Mouse (Mus musculus): ENCODE measurements around the gene Cacng7.
"Not testable (repeated sequence)": the region's sequence is repeated elsewhere in the genome, so short reads cannot be mapped to it uniquely, and the experiment has no call there.

Gene Cacng7

GRCm38 (mm10) chr7:3332619-3333521 lies at the start of gene Cacng7:
Cacng7 (plus strand) TSS chr7:3332955.
- peak; percentile 34 to 55 for DNase-seq (ENCODE audit: low spot score in 2 of 2)

- no peak for DNase-seq (ENCODE audit: low spot score in 2 of 2)
Measured at GRCm38 (mm10) chr7:3283081-3283875, 49.5 kb upstream of the Cacng7 start.

DNA sequence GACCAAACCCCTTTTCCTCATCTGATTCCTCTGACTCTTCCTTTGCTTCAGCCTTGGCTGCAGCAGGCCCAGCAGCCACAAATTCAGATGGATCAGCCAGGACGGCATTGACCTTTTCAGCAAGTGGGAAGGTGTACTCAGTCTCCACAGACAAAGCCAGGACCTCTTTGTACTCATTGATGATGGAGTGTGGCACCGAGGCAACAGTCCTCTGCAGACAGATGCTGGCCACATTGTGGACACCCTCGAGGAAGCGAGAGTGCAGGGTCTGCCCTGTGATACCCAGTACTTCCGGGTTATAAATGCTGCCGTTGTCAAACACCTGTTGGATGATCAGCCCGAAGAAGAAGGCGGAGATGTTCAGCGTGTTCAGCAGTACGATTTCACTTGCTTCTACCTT lies 48.2 kb upstream of the Cacng7 start:
- no peak for DNase-seq (ENCODE audit: low spot score in 2 of 2)

- no peak for DNase-seq (ENCODE audit: low spot score in 2 of 2)
Measured at GRCm38 (mm10) chr7:3286036-3286435, 46.7 kb upstream of the Cacng7 start.

GRCm38 (mm10) chr7:3287186-3287585 lies 45.6 kb upstream of the Cacng7 start:
- DNase-seq (ENCODE audit: low spot score in 2 of 2): no peak

GRCm38 (mm10) chr7:3288976-3289970 lies 43.5 kb upstream of the Cacng7 start, which contains the start of the genes Myadm and Prkcg:
Myadm (plus strand) TSS chr7:3289080.
Prkcg (plus strand) TSS chr7:3289179.
- peak in 1 of 2 experiments; percentile 70 for DNase-seq (ENCODE audit: low spot score in 2 of 2)

- DNase-seq (ENCODE audit: low spot score in 2 of 2): peak; percentile 90 to 93
Measured at GRCm38 (mm10) chr7:3290257-3291033, 42.3 kb upstream of the Cacng7 start.

DNA sequence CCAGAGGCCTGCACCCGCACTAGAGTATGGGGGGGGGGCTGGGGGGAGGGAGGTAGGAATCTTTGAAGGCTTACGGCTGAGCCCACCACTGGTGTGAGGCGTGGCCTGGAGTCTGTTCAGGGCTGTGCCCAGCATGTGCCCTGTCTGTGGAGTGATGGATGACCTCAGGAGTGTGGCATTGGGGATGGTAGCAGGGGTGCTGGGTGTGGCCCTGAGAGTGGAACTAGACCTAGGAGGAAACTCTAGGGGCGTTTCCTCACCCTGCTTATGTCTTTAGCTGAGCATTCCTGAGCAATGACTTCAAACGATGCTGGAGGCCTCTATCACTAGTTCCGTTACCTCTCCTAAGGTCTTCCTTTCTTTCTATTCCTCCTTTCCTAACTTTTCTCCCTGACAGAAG lies 41.6 kb upstream of the Cacng7 start:
- DNase-seq (ENCODE audit: low spot score in 2 of 2): no peak

GRCm38 (mm10) chr7:3291764-3292163 lies 41.0 kb upstream of the Cacng7 start:
- DNase-seq (ENCODE audit: low spot score in 2 of 2): no peak

- not testable (repeated sequence) for DNase-seq (ENCODE audit: low spot score in 2 of 2)
Measured at GRCm38 (mm10) chr7:3292271-3292670, 40.5 kb upstream of the Cacng7 start.

- peak in 1 of 2 experiments; percentile 59 for DNase-seq (ENCODE audit: low spot score in 2 of 2)
Measured at GRCm38 (mm10) chr7:3292791-3293190, 40.0 kb upstream of the Cacng7 start.

- DNase-seq (ENCODE audit: low spot score in 2 of 2): no peak
Measured at GRCm38 (mm10) chr7:3294794-3295193, 38.0 kb upstream of the Cacng7 start.

GRCm38 (mm10) chr7:3295321-3296110 lies 37.2 kb upstream of the Cacng7 start:
- DNase-seq (ENCODE audit: low spot score in 2 of 2): no peak

DNA sequence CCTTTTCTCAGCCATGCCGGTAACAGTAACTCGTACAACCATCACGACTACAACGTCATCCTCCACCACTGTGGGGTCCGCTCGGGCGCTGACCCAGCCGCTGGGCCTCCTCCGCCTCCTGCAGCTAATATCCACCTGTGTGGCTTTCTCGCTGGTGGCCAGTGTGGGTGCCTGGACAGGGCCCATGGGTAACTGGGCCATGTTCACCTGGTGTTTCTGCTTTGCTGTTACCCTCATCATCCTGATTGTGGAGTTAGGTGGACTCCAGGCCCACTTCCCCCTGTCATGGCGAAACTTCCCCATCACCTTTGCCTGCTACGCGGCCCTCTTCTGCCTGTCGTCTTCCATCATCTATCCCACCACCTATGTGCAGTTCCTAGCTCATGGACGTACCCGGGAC lies 36.0 kb upstream of the Cacng7 start:
- DNase-seq (ENCODE audit: low spot score in 2 of 2): no peak

- no peak for DNase-seq (ENCODE audit: low spot score in 2 of 2)
Measured at GRCm38 (mm10) chr7:3299941-3300617, 32.7 kb upstream of the Cacng7 start.

DNA sequence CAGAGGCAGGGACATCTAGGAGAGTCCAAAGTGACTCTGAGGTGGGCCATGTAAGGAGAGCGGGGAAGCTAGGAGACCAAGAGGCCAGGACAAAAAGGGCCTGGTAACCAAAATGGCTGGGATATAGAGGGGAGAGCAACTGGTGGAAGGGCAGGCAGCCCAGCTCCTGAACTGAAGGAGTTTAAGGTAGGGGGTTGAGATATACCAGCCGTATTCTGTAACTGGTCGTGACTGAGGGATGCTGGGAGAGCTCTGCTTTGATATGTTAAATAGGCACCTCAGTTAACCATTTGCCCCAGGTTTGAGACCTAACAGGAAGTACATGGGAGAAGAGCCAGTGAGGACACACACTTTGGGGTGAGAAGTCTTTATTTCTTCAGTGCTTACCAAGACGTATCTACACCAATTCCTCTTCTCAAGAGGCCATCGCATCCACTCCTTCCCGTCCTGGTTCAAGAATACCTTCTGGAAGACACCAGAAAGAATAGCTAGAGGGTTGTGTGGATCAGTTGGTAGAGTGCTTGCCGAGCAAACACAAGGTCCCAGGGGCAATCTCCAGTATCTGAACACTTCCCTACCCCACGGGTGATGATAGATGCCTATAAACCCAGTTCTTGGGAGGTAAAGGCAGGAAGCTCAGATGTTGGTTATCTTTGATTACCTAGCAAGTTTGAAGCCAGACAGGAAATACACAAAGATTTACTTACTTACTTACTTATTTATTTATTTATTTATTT lies 31.7 kb upstream of the Cacng7 start:
- no peak for DNase-seq (ENCODE audit: low spot score in 2 of 2)

DNA sequence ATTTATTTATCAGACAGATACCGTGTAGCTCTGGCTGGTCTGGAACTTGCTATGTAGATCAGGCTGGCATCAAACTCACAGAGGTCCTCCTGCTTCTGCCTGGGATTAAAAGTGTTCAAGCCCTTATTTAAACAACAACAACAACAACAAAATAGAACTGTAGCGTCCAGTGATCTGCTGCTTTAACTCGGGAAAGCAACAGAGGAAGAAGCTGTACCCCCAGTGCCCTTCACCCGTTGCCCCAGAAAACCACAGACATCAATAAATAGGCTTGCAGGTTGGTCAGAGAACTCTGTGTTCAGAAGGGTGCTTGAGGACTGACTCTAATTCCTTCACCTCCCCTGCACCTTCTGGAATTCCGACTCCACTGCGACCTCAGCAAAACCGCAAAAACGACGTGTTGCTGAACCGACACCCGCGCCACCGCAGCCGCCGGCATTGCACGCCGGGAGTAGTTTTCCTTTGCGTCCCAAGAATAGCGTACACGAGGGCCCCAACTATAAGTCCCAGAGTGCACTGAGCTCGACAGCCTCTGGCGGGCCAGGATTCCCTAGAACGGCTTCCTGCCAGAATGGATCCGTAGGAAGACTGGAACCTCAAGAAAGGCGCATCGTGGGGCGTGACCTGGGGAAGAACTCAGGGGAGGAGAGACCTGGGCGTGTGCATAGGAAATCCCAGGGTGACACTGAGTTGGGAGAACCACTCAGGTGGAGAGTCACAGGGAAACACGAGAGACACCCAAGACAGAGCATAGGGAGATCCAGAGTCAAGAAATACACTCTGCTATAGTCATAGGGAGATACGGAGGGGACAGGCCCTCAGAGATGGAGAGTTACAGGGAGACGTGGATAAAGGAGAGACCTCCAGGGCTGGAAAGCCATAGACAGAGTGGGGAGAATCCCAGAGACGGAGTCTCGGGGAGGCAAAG lies 30.9 kb upstream of the Cacng7 start:
- DNase-seq (ENCODE audit: low spot score in 2 of 2): peak in 1 of 2 experiments; percentile 53

Data from frontal cortex, postnatal 10 days (tissue).